Mouse (Mus musculus) urinary bladder, postnatal 10 days (tissue): ENCODE data around the gene Ckap4.

Experiments used
- DNase-seq: peaks from one replicate; pipeline ENCODE4 v3.0.0; 2022; ENCODE audit warnings: low spot score

The Ckap4 gene

GRCm38 (mm10) chr10:84533912-84534671 is at the start of gene Ckap4:
TSS of gene Ckap4 (minus strand) at chr10:84534062.
- DNase-seq, result no peak

GRCm38 (mm10) chr10:84582236-84582635 is 48.4 kb upstream of the Ckap4 start:
- DNase-seq, result no peak

- DNase-seq, result no peak
Observed at GRCm38 (mm10) chr10:84581191-84581590, 47.3 kb upstream of the Ckap4 start.

- DNase-seq, result no peak
Observed at GRCm38 (mm10) chr10:84579527-84579926, 45.7 kb upstream of the Ckap4 start.

DNA sequence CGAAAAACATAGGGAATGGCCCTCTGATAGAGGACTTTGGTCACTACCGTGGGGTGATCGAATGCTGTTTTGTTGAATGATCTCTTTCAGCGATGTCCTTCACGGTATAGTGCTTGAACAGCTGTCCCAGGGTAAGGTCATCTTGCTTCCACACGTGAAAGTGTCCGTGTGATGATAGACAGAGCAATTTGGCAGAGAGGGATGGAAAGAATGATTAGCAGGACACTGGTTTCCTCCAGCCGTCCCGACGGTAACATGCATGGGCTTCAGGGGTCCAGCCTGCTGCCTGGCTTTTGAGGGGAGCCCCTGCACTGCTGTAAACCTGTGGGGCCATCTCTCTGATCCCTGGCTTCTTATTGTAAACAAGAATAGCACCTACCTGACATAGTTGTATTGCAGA is 44.9 kb upstream of the Ckap4 start:
- no peak for DNase-seq

GRCm38 (mm10) chr10:84577071-84577727 is 43.3 kb upstream of the Ckap4 start:
- no peak for DNase-seq

GRCm38 (mm10) chr10:84576395-84577070 is 42.7 kb upstream of the Ckap4 start, which contains the start of gene Tcp11l2:
TSS of gene Tcp11l2 (plus strand) at chr10:84576626.
- peak; percentile 75 for DNase-seq

DNA sequence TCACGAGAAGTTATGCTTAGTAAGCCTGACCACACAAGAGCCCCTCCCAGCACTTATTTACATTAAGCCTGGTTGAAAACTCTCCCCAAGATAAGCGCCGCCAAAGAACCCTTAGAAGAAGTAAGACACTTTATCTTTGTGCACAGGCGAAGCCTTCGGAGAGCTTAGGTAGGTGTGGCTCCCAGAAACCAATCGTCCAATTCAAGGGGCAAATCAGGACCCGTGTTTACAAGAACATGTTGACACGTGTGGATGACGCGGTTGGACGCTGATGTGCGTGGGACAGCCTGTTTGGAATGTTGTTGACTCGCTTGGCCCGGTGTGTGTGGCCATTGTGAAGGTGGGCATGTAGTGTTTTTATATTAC is 42.1 kb upstream of the Ckap4 start:
- DNase-seq, result no peak

- no peak for DNase-seq
Observed at GRCm38 (mm10) chr10:84573671-84574420, 40.0 kb upstream of the Ckap4 start.

DNA sequence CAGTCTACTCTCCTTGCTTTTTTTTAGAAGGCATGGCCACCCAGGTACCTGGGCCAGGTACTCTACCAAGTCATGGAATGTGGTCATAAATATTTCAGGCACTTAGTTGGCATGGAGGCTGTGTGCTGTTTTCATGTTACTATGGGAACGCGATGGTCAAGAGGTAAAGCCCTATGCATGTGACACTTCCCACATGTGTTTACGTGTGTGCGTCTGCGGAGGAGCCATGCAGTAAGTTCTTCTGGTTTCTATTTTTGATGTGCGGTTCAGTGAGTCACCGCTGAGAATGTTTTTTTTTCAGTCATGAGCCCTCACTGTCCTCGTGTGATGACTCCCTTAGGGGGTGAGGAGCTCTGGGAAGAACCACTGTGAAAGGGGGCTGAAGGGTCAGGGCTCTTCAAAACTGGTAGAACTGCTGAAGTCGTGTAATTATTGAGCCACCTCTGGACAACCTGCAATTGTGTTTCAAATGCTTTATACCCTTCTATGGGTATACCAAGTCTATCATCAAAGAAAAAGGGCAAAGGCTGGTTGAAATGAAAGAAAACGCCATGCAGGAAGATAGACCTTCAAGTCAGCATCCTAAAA is 37.3 kb upstream of the Ckap4 start:
- DNase-seq, result no peak

GRCm38 (mm10) chr10:84564427-84564826 is 30.6 kb upstream of the Ckap4 start:
- no peak for DNase-seq

- DNase-seq, result no peak
Observed at GRCm38 (mm10) chr10:84562567-84563554, 29.0 kb upstream of the Ckap4 start.

- no peak for DNase-seq
Observed at GRCm38 (mm10) chr10:84562121-84562520, 28.3 kb upstream of the Ckap4 start.

- DNase-seq, result no peak
Observed at GRCm38 (mm10) chr10:84559986-84560385, 26.1 kb upstream of the Ckap4 start.

DNA sequence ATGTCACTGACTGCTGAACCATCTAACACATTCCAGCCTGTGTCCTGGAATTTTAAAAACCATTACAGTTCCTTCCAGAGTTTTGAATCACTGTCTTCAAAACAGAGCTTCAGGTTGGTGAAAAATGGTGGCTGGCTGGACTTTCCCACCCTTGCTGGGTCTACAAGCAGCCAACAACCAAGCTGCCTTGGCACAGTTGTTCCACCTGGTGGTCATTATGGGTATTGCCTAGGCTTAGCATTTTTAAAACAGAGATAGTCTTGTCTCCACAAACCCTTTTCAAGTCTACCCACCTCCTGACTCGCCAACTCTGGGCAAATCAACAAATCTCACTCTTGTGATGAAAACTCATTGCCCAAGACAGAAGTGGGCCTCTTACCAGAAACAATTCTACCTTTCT is 24.6 kb upstream of the Ckap4 start:
- DNase-seq, result no peak

- DNase-seq, result no peak
Observed at GRCm38 (mm10) chr10:84556120-84556519, 22.3 kb upstream of the Ckap4 start.

DNA sequence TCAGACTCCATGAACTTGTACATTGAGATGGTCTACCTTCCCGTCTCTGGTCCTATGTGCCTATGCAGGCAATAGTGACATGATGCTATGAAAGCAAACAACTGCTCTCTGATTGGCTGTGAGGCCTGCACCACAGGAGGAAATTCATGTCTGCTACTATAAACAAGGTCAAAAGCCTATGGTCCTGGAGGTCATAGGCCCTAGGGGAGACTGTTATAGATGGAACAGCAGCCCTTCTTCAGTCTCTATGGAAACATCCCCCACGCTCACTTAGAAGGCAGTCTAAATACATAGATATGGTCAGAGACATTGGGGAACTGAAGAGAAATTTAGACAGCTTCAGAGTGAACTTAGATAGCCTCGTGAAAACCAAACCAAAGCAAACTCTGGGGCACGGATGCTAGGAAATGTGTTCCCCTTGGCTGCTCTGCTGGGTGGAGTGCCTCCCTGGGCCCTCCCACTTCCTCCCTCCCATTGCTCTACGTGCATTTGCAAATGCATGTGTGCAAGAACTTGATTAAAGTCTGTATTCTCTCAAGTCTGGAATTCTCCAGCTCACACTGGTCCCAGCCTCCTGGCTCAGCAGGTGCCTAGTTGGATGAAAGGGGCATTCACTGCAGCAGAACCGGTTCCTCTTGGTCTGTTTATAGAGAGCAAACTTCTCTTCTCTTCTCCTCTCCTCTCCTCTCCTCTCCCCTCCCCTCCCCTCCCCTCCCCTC is 20.6 kb upstream of the Ckap4 start:
- no peak for DNase-seq

GRCm38 (mm10) chr10:84552477-84552876 is 18.6 kb upstream of the Ckap4 start:
- DNase-seq, result no peak

- DNase-seq, result no peak
Observed at GRCm38 (mm10) chr10:84551846-84552245, 18.0 kb upstream of the Ckap4 start.

GRCm38 (mm10) chr10:84549920-84550293 is 16.0 kb upstream of the Ckap4 start:
- DNase-seq, result no peak
